Mouse (Mus musculus) heart, postnatal 25 days (tissue): ENCODE data around the gene Gm20661. TPM values are rescaled to one million over a fixed set of nuclear protein-coding genes. Genes with fewer than 3 reads are reported as not detected.
"Not testable (repeated sequence)": the region's sequence is repeated elsewhere in the genome, so short reads cannot be mapped to it uniquely, and the experiment has no call there.

Source experiments
- DNase-seq: peaks from one replicate; pipeline ENCODE4 v3.0.0; 2022; ENCODE audit warnings: low spot score
- intact Hi-C: fragments of 180-260 bp; cut with DNase I; formaldehyde crosslinking; loops from one replicate; pipeline ENCODE4 v1.15.1; 2025
- total RNA-seq, 2 experiments: library from RNA; stranded (reverse); gene quantifications; 2 replicates each; pipeline ENCODE4 v1.2.3; 2021

Gene Gm20661
- total RNA-seq, 2 experiments from 2014 or later, result 0.60 TPM; not detected in 1

- DNase-seq, result no peak
- intact Hi-C loops, result no loop called here
These were observed 10.2 kb downstream of the Gm20661 start for GRCm38 (mm10) chr9:107993013-107993412.

- intact Hi-C loops, result no loop called here
- DNase-seq, result no peak
These were observed 11.6 kb downstream of the Gm20661 start for GRCm38 (mm10) chr9:107994464-107994863.

GRCm38 (mm10) chr9:107995513-107995912, 12.7 kb downstream of the Gm20661 start:
- intact Hi-C loops, result no loop called here
- DNase-seq, result no peak

- intact Hi-C loops, result no loop called here
- DNase-seq, result no peak
These were observed 13.2 kb downstream of the Gm20661 start, which contains the start of gene Gm20662 for GRCm38 (mm10) chr9:107996049-107996448. Gene Gm20662, plus strand, starts transcription at chr9:107996349.

- peak; percentile 100 for DNase-seq
- intact Hi-C loops, result loop anchor here (5.0 kb wide), 1 partner anchor 50 kb away; the partner anchor contains the start of gene Amigo3
These were observed 19.3 kb downstream of the Gm20661 start, which contains the start of gene Ip6k1 for GRCm38 (mm10) chr9:108001922-108002770. Gene Ip6k1, plus strand, starts transcription at chr9:108002501.

GRCm38 (mm10) chr9:108002778-108003530, 20.1 kb downstream of the Gm20661 start:
- intact Hi-C loops, result loop anchor here (5.0 kb wide), 1 partner anchor 49 kb away; the partner anchor contains the start of gene Amigo3
- DNase-seq, result no peak

- no peak for DNase-seq
- intact Hi-C loops, result loop anchor here (5.0 kb wide), 1 partner anchor 49 kb away; the partner anchor contains the start of gene Amigo3
These were observed 20.7 kb downstream of the Gm20661 start for GRCm38 (mm10) chr9:108003531-108003890.

- intact Hi-C loops, result no loop called here
These were observed 25.2 kb downstream of the Gm20661 start for GRCm38 (mm10) chr9:108008041-108008440.

GRCm38 (mm10) chr9:108010385-108010784, 27.5 kb downstream of the Gm20661 start:
- intact Hi-C loops, result no loop called here

More at GRCm38 (mm10) chr9:108008041-108008440, 25.2 kb downstream of the Gm20661 start:
- no peak for DNase-seq

GRCm38 (mm10) chr9:108013577-108013976, 30.7 kb downstream of the Gm20661 start:
- intact Hi-C loops, DNase-seq: not testable (repeated sequence)

More at GRCm38 (mm10) chr9:108010385-108010784, 27.5 kb downstream of the Gm20661 start:
- DNase-seq, result no peak

GRCm38 (mm10) chr9:108017127-108017526, 34.3 kb downstream of the Gm20661 start:
- intact Hi-C loops, result no loop called here
- no peak for DNase-seq

- DNase-seq, result no peak
- intact Hi-C loops, result no loop called here
These were observed 37.9 kb downstream of the Gm20661 start for GRCm38 (mm10) chr9:108020741-108021140.

GRCm38 (mm10) chr9:108023216-108023615, 40.4 kb downstream of the Gm20661 start:
- intact Hi-C loops, result no loop called here
- DNase-seq, result no peak

- DNase-seq, result no peak
- intact Hi-C loops, result no loop called here
These were observed 43.7 kb downstream of the Gm20661 start for GRCm38 (mm10) chr9:108026584-108026983.

GRCm38 (mm10) chr9:108027867-108028266, 45.0 kb downstream of the Gm20661 start:
- intact Hi-C loops, result no loop called here
- DNase-seq, result no peak

GRCm38 (mm10) chr9:108032126-108032525, 49.3 kb downstream of the Gm20661 start:
- intact Hi-C loops, result no loop called here
- no peak for DNase-seq

- DNase-seq, result no peak
- intact Hi-C loops, result no loop called here
These were observed 52.7 kb downstream of the Gm20661 start for GRCm38 (mm10) chr9:108035331-108036156.
